Mouse (Mus musculus): ENCODE data around the gene Madd.

DNA sequence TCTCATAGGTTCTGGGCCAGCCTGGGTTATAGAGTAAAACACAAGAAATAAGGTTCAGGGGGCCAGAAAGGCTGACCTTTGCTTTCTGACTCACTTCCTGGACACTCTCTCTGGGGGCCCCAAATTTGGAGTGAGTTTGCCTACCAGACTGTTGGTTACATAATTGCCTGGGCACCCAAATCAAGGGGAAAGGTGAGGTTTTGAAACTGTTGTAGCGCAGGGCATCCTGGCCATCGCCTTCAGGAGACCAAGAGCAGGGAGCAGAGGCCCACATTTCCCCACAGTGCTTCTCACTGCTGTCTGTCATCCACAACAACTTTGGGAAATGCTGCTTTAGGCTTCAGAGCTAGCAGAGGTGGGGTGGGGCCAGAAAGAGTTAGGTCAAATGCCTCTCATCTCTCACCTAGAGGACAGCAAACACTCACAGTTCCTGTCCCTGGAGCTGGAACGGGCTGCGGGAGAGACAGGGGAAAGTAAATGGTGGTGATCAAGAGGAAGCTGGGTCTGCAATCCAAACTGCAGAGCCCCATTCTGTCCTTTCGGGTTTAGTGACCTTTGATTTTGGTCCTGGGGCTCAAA is 73.7 kb downstream of the Madd start:
- TF ChIP-seq POLR2A (IDR thresholded peaks at IDR 0.05; ENCODE audit: borderline replicate concordance, extremely low read depth, insufficient read depth, insufficient read length, poor library complexity, severe bottlenecking), result no peak
- TF ChIP-seq CTCF (IDR thresholded peaks at IDR 0.05; ENCODE audit: borderline replicate concordance, extremely low read depth, insufficient read depth, insufficient read length), result no peak
